ENCODE assay signal across 21 mouse cellular contexts in genomic region chr16:9106211-9106610, GRCm38 (mm10).
DNase-seq lines count a peak whose midpoint lies in the region; ATAC-seq lines count a peak whose summit lies in the region.
"Had no signal": no experiment of that assay in that cellular context is flagged by ENCODE, and none has a peak within 500 bp of the region (broad histone marks: within the 10 kb centered on the region; RNA-seq: fewer than 3 reads in every experiment).

No protein-coding gene starts in this region.

- WGBS in heart, embryonic 10.5 days, result 89% methylated on average over 11 of the region's 11 CpGs
- WGBS in heart, embryonic 11.5 days (ENCODE audit: insufficient replicate concordance), result 90% methylated on average over 11 of the region's 11 CpGs

- no peak overlapping the region for H3K27ac ChIP-seq in heart, embryonic 10.5 days
- H3K27ac ChIP-seq in heart, embryonic 11.5 days (ENCODE audit: low read depth, low read length), result no peak overlapping the region

- intact Hi-C loops in heart, postnatal 10 days (cut with DNase I), result no loop called here

- no peak overlapping the region for H3K9ac ChIP-seq in heart, embryonic 11.5 days (ENCODE audit: low read depth, low read length)

- no peaks in the 10 kb centered on the region for H3K27me3 ChIP-seq in heart, embryonic 10.5 days (ENCODE audit: insufficient read depth, poor library complexity, severe bottlenecking)
- H3K27me3 ChIP-seq in heart, embryonic 11.5 days (ENCODE audit: control insufficient read depth, insufficient read depth, low read length), result no peaks in the 10 kb centered on the region
- H3K27me3 ChIP-seq: Patski had no signal

- peak; percentile 56 for DNase-seq in heart, adult 11 months
- no peak for DNase-seq in heart, postnatal 10 days
- DNase-seq in heart, embryonic 10.5 days (ENCODE audit: low spot score), result peak; percentile 24
- DNase-seq in R1 (ENCODE audit: low read depth, low spot score), result peak; percentile 54
- DNase-seq in thymus, postnatal 10 days (ENCODE audit: low spot score in 2 of 2), result no peak
- DNase-seq: adrenal gland, adult 2 months; adrenal gland, adult 8-10 months; adrenal gland, postnatal 10 days; adrenal gland, postnatal 14 days; adrenal gland, postnatal 25 days; adrenal gland, postnatal 36 days; B cell, adult 2 months; cerebellum, adult 11 months; cerebellum, adult 11-12 months; cerebellum, adult 18-20 months; cerebellum, adult 2 months had no signal

- no peak overlapping the region for H3K4me3 ChIP-seq in heart, embryonic 10.5 days
- no peak overlapping the region for H3K4me3 ChIP-seq in heart, embryonic 11.5 days (ENCODE audit: low read depth, low read length)

- no peak overlapping the region for H3K4me2 ChIP-seq in heart, embryonic 11.5 days

- peaks cover 8% of the 10 kb centered on the region; the same call in 1 of the 2 replicates for H3K9me3 ChIP-seq in heart, embryonic 10.5 days
- no peaks in the 10 kb centered on the region for H3K9me3 ChIP-seq in heart, embryonic 11.5 days (replicated peaks; ENCODE audit: control insufficient read depth, low read length)
- H3K9me3 ChIP-seq: G1E had no signal

- H3K4me1 ChIP-seq in heart, embryonic 10.5 days, result no peaks in the 10 kb centered on the region
- no peaks in the 10 kb centered on the region for H3K4me1 ChIP-seq in heart, embryonic 11.5 days (ENCODE audit: control insufficient read depth, insufficient read depth, low read length)

- no peaks in the 10 kb centered on the region for H3K36me3 ChIP-seq in heart, embryonic 10.5 days
- no peaks in the 10 kb centered on the region for H3K36me3 ChIP-seq in heart, embryonic 11.5 days (ENCODE audit: control insufficient read depth, insufficient read depth, low read length)
- H3K36me3 ChIP-seq: G1E had no signal

- ATAC-seq in heart, embryonic 11.5 days (replicated peaks; ENCODE audit: insufficient number of reproducible peaks, low FRiP score, low TSS enrichment), result no peak
- ATAC-seq: activated CD4-positive, CD25-positive, alpha-beta regulatory T cell, adult 4 months; CD4-positive, CD25-positive, alpha-beta regulatory T cell, adult 4 months; Patski had no signal

Comparison
In these comparisons a context has a peak if more than half of its experiments do, and no peak if none do; other contexts are left out.
1. DNase-seq: peak in heart, adult 11 months (single experiment), heart, embryonic 10.5 days (single experiment) and R1 (single experiment); none in heart, postnatal 10 days (0 of 2) and thymus, postnatal 10 days (0 of 2).